ENCODE assay signal across 24 mouse cellular contexts in the genomic region with DNA sequence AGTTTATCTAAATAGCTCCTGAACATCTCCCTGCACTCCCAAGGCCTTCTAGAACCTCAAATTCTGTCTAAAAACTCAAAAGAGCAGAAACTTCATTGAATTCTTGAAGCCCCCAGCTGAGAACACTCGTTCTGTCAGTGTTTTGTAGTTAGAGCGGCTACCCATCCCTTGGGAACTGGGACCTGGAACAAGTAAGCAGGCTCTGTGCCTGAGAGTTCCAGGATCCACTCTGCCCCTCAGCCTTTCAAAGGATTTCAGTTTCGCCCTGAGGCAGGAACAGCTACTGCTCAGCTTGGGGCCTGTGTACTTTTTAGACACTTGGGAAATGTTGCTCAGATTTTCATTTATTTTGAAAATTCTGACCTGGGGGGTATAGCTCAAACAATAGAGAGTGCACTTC. TPM values are rescaled to one million over a fixed set of nuclear protein-coding genes. Genes with fewer than 3 reads are reported as not detected.
"Had no signal": no experiment of that assay in that cellular context is flagged by ENCODE, and none has a peak within 500 bp of the region (broad histone marks: within the 10 kb centered on the region; RNA-seq: fewer than 3 reads in every experiment).

Gm10842 (plus strand) TSS at position 301 of the 400 bp plus-strand sequence.

- H3K27me3 ChIP-seq: neural tube, embryonic 15.5 days had no signal

- H3K4me1 ChIP-seq: stomach, embryonic 15.5 days had no signal

- H3K9me3 ChIP-seq: neural tube, embryonic 15.5 days; stomach, embryonic 15.5 days had no signal

- H3K4me3 ChIP-seq: neural tube, embryonic 15.5 days; stomach, embryonic 15.5 days had no signal

- H3K9ac ChIP-seq: neural tube, embryonic 15.5 days; stomach, embryonic 15.5 days had no signal

- H3K27ac ChIP-seq: neural tube, embryonic 15.5 days; stomach, embryonic 15.5 days; stomach, postnatal 0 days had no signal

- DNase-seq: retina, postnatal 1 day; right cerebral cortex, adult 18-20 months; right cerebral cortex, postnatal 14 days; right cerebral cortex, postnatal 25 days; right cerebral cortex, postnatal 4 days; spleen, adult 18-20 months; thymus, adult 18-20 months; thymus, adult 2 months; thymus, postnatal 14 days; thymus, postnatal 25 days; thymus, postnatal 36 days; thymus, postnatal 4 days had no signal

- H3K36me3 ChIP-seq: neural tube, embryonic 15.5 days; stomach, embryonic 15.5 days had no signal

- H3K4me2 ChIP-seq: neural tube, embryonic 15.5 days; stomach, embryonic 15.5 days had no signal

RNA-seq across cellular contexts. Expression of gene Gm10842, which starts in this region (rescaled TPM):
- total RNA-seq: neutrophil, adult 5-6 weeks had no signal
- polyA plus RNA-seq: neural tube, embryonic 14.5 days; neural tube, embryonic 15.5 days; small intestine, adult 2 months; spleen, adult 2 months; stomach, embryonic 14.5 days; stomach, embryonic 15.5 days; stomach, embryonic 16.5 days; stomach, postnatal 0 days; testis, adult 2 months; thymus, adult 2 months; thymus, postnatal 0 days; urinary bladder, adult 2 months had no signal
